Mouse (Mus musculus) limb, embryonic 11.5 days (tissue): ENCODE results near the gene Ptk7. TPM values are rescaled to one million over a fixed set of nuclear protein-coding genes. Genes with fewer than 3 reads are reported as not detected.

Experiments used
- microRNA-seq: library from miRNA; unstranded; fragments of <30 nt; microRNA quantifications from one replicate; pipeline ENCODE4, GENCODE M21; 2016
- polyA plus RNA-seq: library from polyadenylated mRNA; unstranded; fragments of >200 nt; fragmentation: Nextera tagmentation; extraction: Ambion mirVana; gene quantifications from 2 replicates; pipeline ENCODE4 v1.2.1, GENCODE M21; 2014

Ptk7 gene
- polyA plus RNA-seq, 1 experiment from 2014 or later = 60.4 TPM

Small RNAs within 50 kb of the gene (microRNA-seq; reads per million reads assigned to microRNA genes)
- not detected for gene Mir6976

Other genes starting within 250 kb of the Ptk7 start
- 16.1 and 17.0 TPM in 2 replicates for gene Zfp318, start 245.8 kb downstream of the Ptk7 start, polyA plus RNA-seq
- 0.31 TPM in 1 of 2 replicates, not detected in the other for gene Crip3, start 200.6 kb downstream of the Ptk7 start, polyA plus RNA-seq
- gene Slc22a7, start 191.0 kb downstream of the Ptk7 start, polyA plus RNA-seq = not detected in 2 replicates
- gene Ttbk1, start 141.8 kb downstream of the Ptk7 start, polyA plus RNA-seq = 0.27 and 0.58 TPM in 2 replicates
- 59.7 and 62.3 TPM in 2 replicates for gene Dnph1, start 132.8 kb downstream of the Ptk7 start, polyA plus RNA-seq
- gene Cul9, start 83.1 kb downstream of the Ptk7 start, polyA plus RNA-seq = 3.8 and 3.9 TPM in 2 replicates
- 8.3 and 9.8 TPM in 2 replicates for gene Srf, start 73.3 kb downstream of the Ptk7 start, polyA plus RNA-seq
- 23.8 and 25.7 TPM in 2 replicates for gene Klc4, start 16.5 kb upstream of the Ptk7 start, polyA plus RNA-seq
- 106 and 126 TPM in 2 replicates for gene Mrpl2, start 16.7 kb upstream of the Ptk7 start, polyA plus RNA-seq
- gene Cul7, start 20.8 kb upstream of the Ptk7 start, polyA plus RNA-seq = 34.6 and 36.3 TPM in 2 replicates
- 59.8 and 61.3 TPM in 2 replicates for gene Rrp36, start 44.8 kb upstream of the Ptk7 start, polyA plus RNA-seq
- gene Mea1, start 49.3 kb upstream of the Ptk7 start, polyA plus RNA-seq = 153 and 160 TPM in 2 replicates
- 117 and 121 TPM in 2 replicates for gene Klhdc3, start 51.4 kb upstream of the Ptk7 start, polyA plus RNA-seq
- 122 and 135 TPM in 2 replicates for gene Ppp2r5d, start 75.6 kb upstream of the Ptk7 start, polyA plus RNA-seq
- 18.1 and 18.5 TPM in 2 replicates for gene Pex6, start 82.0 kb upstream of the Ptk7 start, polyA plus RNA-seq
- gene Gnmt, start 99.7 kb upstream of the Ptk7 start, polyA plus RNA-seq = 0.35 TPM in 1 of 2 replicates, not detected in the other
- 49.1 and 52.4 TPM in 2 replicates for gene Cnpy3, start 122.7 kb upstream of the Ptk7 start, polyA plus RNA-seq
- gene Ptcra, start 134.2 kb upstream of the Ptk7 start, polyA plus RNA-seq = 0.48 and 0.91 TPM in 2 replicates
- 41.8 and 43.4 TPM in 2 replicates for gene 2310039H08Rik, start 143.1 kb upstream of the Ptk7 start, polyA plus RNA-seq
- 195 and 196 TPM in 2 replicates for gene Rpl7l1, start 153.2 kb upstream of the Ptk7 start, polyA plus RNA-seq
- 4.6 and 5.9 TPM in 2 replicates for gene Bicral, start 229.0 kb upstream of the Ptk7 start, polyA plus RNA-seq